Mouse (Mus musculus) C2C12 (cell line): ENCODE data around the gene Eln. TPM values are rescaled to one million over a fixed set of nuclear protein-coding genes. Genes with fewer than 3 reads are reported as not detected.

Experiments used
- H3K27me3 ChIP-seq: one replicate; pipeline ENCODE4 v1.6.1; 2011; ENCODE audit not compliant: control insufficient read depth, insufficient read depth, insufficient read length
- H3K36me3 ChIP-seq: one replicate; pipeline ENCODE4 v1.6.1; 2011; ENCODE audit not compliant: control insufficient read depth, insufficient read depth
- H3K4me3 ChIP-seq: one replicate; pipeline ENCODE4 v1.5.1; 2011; ENCODE audit warnings: mild to moderate bottlenecking, control low read depth; ENCODE audit not compliant: poor library complexity, insufficient read depth, severe bottlenecking
- H3K79me2 ChIP-seq: one replicate; pipeline ENCODE4 v1.6.1; 2011; ENCODE audit not compliant: control insufficient read depth, insufficient read depth
- H3K79me3 ChIP-seq: one replicate; pipeline ENCODE4 v1.6.1; 2011; ENCODE audit warnings: low read depth, control low read depth
- H3ac ChIP-seq: one replicate; pipeline ENCODE3; 2011; ENCODE audit warnings: low read depth; ENCODE audit not compliant: control insufficient read depth, insufficient read length
- CEBPB ChIP-seq: IDR thresholded peaks from one replicate; pipeline ENCODE4 v1.6.1; 2011; ENCODE audit warnings: low read depth, mild to moderate bottlenecking, control low read depth, moderate library complexity
- CTCF ChIP-seq: IDR thresholded peaks from one replicate; pipeline ENCODE4 v1.5.1; 2011; ENCODE audit not compliant: control insufficient read depth, insufficient read depth, insufficient read length
- FOSL1 ChIP-seq: IDR thresholded peaks from one replicate; pipeline ENCODE4 v1.8.0; 2011; ENCODE audit warnings: mild to moderate bottlenecking, low read length; ENCODE audit not compliant: poor library complexity, insufficient read depth, severe bottlenecking
- MAX ChIP-seq: IDR thresholded peaks from one replicate; pipeline ENCODE4 v1.6.1; 2011; ENCODE audit warnings: mild to moderate bottlenecking, control low read depth
- MYOD1 ChIP-seq: IDR thresholded peaks from one replicate; pipeline ENCODE4 v1.6.1; 2011; ENCODE audit warnings: low read depth; ENCODE audit not compliant: control insufficient read depth, insufficient read length
- MYOG ChIP-seq: IDR thresholded peaks from one replicate; pipeline ENCODE4 v1.6.1; 2011; ENCODE audit not compliant: control insufficient read depth, insufficient read length; ENCODE audit errors: extremely low read depth
- USF1 ChIP-seq: IDR thresholded peaks from one replicate; pipeline ENCODE4 v1.6.1; 2011; ENCODE audit warnings: low read depth, mild to moderate bottlenecking, control low read depth, moderate library complexity
- polyA plus RNA-seq: library from polyadenylated mRNA; unstranded; fragments of >200 nt; fragmentation: generic; extraction: Trizol; gene quantifications from one replicate; pipeline ENCODE4 v1.2.1, GENCODE M21; 2012; ENCODE audit warnings: missing spikeins

Eln gene
- polyA plus RNA-seq, 1 experiment: not detected

GRCm38 (mm10) chr5:134742221-134742795 is 4.8 kb downstream of the Eln start:
- H3K4me3 ChIP-seq: no peak overlapping the region
- TF ChIP-seq MYOD1 (no peak), CTCF (no peak), CEBPB (no peak), MAX (no peak), FOSL1 (no peak), USF1 (no peak), MYOG (no peak)
- peaks cover 53% of the 10 kb centered on the region for H3K27me3 ChIP-seq
- H3K36me3 ChIP-seq: no peaks in the 10 kb centered on the region
- no peaks in the 10 kb centered on the region for H3K79me3 ChIP-seq
- no peak overlapping the region for H3ac ChIP-seq
- no peaks in the 10 kb centered on the region for H3K79me2 ChIP-seq

DNA sequence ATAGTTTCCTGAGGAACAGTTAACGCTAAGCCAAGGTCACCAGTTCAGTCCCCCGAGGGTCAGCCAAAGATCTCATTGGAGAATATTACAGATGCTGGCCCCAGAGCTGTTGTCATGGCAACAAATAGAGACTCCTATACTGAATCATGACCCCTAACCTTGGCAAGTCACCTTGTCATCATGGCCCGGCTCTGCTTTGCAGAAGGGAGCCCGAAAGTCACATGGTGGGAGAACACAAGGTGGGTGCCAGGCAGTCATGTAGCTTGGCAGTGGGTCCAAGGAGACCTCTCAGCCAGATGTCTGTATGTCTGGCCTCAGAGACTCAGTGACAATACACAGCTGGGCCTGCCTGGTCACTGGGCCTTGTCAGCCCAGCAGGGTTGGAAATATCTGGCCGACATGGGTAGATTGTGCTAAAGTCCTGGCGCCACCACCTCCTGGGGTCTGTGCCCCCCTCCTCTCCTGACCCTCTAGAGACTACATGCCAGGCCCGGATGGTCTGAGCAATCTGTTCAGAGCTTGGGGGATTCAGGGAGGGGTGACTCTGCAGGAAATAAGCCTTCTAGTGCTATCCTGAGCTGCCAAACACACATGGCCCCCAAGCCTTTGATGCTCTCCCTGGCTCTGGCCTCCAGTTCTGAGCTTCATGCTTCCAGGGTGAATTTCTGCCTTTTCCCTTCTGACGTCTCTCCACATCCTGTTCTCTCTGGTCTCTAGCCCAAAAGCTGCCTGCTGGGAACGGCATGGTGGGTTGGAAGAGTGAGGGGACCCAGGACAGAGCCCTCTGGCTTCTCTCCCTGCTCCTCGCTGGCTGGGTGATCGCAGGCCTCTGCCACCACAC is 6.4 kb downstream of the Eln start:
- no peaks in the 10 kb centered on the region for H3K36me3 ChIP-seq
- H3K79me2 ChIP-seq: no peaks in the 10 kb centered on the region
- no peak overlapping the region for H3K4me3 ChIP-seq
- TF ChIP-seq MAX: no peak
- no peak for TF ChIP-seq FOSL1
- no peak for TF ChIP-seq MYOG
- TF ChIP-seq USF1: no peak
- TF ChIP-seq CTCF: no peak
- no peak for TF ChIP-seq MYOD1
- TF ChIP-seq CEBPB: no peak
- H3ac ChIP-seq: no peak overlapping the region
- peaks cover 37% of the 10 kb centered on the region for H3K27me3 ChIP-seq
- H3K79me3 ChIP-seq: no peaks in the 10 kb centered on the region

- peaks cover 30% of the 10 kb centered on the region for H3K27me3 ChIP-seq
- H3K36me3 ChIP-seq: no peaks in the 10 kb centered on the region
- TF ChIP-seq FOSL1 (no peak), CEBPB (no peak), CTCF (no peak), MAX (no peak), MYOD1 (no peak), USF1 (no peak), MYOG (no peak)
- no peak overlapping the region for H3ac ChIP-seq
- H3K79me2 ChIP-seq: no peaks in the 10 kb centered on the region
- no peak overlapping the region for H3K4me3 ChIP-seq
- H3K79me3 ChIP-seq: no peaks in the 10 kb centered on the region
Measured at GRCm38 (mm10) chr5:134739951-134740350, 7.2 kb downstream of the Eln start.

- H3K27me3 ChIP-seq: peaks cover 13% of the 10 kb centered on the region
- TF ChIP-seq CTCF (no peak), CEBPB (no peak)
- H3ac ChIP-seq: no peak overlapping the region
- H3K36me3 ChIP-seq: no peaks in the 10 kb centered on the region
- no peaks in the 10 kb centered on the region for H3K79me3 ChIP-seq
- no peaks in the 10 kb centered on the region for H3K79me2 ChIP-seq
- no peak overlapping the region for H3K4me3 ChIP-seq
Measured at GRCm38 (mm10) chr5:134734920-134735319, 12.2 kb downstream of the Eln start.

DNA sequence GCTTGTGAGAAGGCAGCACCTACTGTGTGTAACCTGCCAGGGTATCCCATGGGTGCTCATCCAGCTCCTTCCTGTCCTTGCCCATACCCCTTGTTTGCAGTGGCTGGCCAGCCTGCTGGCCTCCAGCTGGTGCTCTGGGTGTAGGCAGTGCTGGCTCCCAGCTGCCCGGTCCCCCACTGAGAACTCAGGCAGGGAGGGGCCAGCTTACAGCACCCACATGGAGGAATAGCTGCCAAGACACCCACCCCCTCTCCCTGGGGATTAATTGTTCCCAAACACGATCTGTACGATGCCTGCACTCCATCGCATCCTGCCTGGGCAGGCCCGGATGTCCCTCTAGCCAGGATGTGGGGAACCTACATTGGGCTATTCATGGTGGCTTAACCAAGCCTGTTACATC is 13.1 kb downstream of the Eln start:
- Histone ChIP-seq H3K36me3 (no peaks in the 10 kb centered on the region), H3K27me3 (peaks cover 19% of the 10 kb centered on the region), H3ac (no peak overlapping the region), H3K79me3 (no peaks in the 10 kb centered on the region), H3K4me3 (no peak overlapping the region), H3K79me2 (no peaks in the 10 kb centered on the region)
- TF ChIP-seq MYOG (no peak), CTCF (no peak), FOSL1 (no peak), CEBPB (no peak)
